Mouse (Mus musculus) olfactory bulb, adult 2 months (tissue): ENCODE results near the gene Gm9821. TPM values are rescaled to one million over a fixed set of nuclear protein-coding genes. Genes with fewer than 3 reads are reported as not detected.

Experiments
- H3K27ac ChIP-seq: fragments of 200-500 bp; 2 replicates; pipeline ENCODE4 v1.5.1; 2012; ENCODE audit warnings: low read depth, low read length; ENCODE audit not compliant: insufficient read depth
- H3K4me1 ChIP-seq: fragments of 200-500 bp; 2 replicates; pipeline ENCODE4 v1.6.1; 2012; ENCODE audit warnings: low read length; ENCODE audit not compliant: control insufficient read depth, insufficient read depth
- H3K4me3 ChIP-seq: fragments of 200-500 bp; 2 replicates; pipeline ENCODE4 v1.5.1; 2012; ENCODE audit warnings: mild to moderate bottlenecking, low read depth, low read length, moderate library complexity; ENCODE audit not compliant: insufficient read depth
- CTCF ChIP-seq: fragments of 200-500 bp; IDR thresholded peaks from 2 replicates; pipeline ENCODE4 v1.5.1; 2012; ENCODE audit warnings: low read depth, mild to moderate bottlenecking, low read length, moderate library complexity; ENCODE audit not compliant: insufficient read depth
- POLR2A ChIP-seq: fragments of 200-500 bp; IDR thresholded peaks from 2 replicates; pipeline ENCODE4 v1.6.1; 2012; ENCODE audit warnings: mild to moderate bottlenecking, low read depth, low read length, moderate library complexity; ENCODE audit not compliant: insufficient read depth
- WGBS: fragments of 180-500 bp; shearing (Covaris S2); methylation state at CpG from one replicate; pipeline ENCODE4 v1.1.7; 2018; 5-methylcytosine and 5-hydroxymethylcytosine counted together
- polyA plus RNA-seq: library from polyadenylated mRNA; stranded (reverse); fragments of >200 nt; gene quantifications from 2 replicates; pipeline ENCODE4 v1.2.4, GENCODE M21; 2012; ENCODE audit warnings: low replicate concordance; ENCODE audit not compliant: missing spikeins, insufficient read depth, insufficient read length

Gm9821 gene
- polyA plus RNA-seq, 1 experiment, result not detected

DNA sequence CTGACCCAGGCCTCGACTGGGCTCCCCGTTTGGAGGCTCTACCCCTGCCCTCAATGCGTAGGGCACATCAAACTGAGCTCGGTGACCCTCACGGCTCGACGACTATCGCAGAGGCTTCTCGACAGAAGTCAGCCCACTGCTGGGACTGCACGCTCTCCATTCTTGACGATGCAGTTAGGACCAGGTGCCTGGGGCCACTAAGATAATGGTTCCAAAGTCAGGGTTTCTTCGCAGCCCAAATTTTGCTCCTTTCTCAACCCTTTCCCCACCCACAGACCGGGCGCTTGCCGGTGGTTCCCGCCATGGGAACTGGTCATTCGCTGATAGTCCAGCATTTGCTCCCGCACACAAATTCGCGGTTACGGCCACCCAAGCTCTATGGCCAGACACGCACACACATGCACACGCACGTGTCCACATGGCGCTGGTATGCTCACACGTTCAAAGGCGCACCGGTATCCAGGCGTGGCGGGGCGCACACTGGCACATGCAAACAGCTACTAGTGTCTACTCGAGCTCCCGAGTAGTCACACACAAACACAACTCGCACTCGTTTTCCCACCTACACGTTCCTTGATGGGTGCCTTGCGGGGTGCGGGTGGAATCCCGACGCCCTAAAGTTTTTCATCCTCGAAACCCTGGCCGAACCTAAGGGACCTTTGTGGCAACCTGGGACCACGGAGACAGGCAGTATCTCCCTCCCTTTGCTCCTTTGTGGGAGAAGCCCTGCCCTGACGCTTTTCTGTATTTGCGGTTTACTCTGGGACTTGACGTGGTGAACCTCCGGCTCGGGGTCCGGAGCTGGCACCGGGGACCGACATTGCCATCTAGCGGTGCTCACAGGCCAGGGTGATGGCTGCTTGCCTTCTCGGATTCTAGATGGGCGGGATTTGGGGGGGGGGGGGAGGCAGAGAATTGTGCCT is 21.8 kb upstream of the Gm9821 start:
- Histone ChIP-seq H3K27ac (peak overlapping the region; percentile 52), H3K4me3 (peak overlapping the region; percentile 93), H3K4me1 (peaks cover 51% of the 10 kb centered on the region)
- TF ChIP-seq CTCF, result peak; percentile 77
- no peak for TF ChIP-seq POLR2A
- WGBS, result 4% methylated on average over 54 of the region's 54 CpGs

DNA sequence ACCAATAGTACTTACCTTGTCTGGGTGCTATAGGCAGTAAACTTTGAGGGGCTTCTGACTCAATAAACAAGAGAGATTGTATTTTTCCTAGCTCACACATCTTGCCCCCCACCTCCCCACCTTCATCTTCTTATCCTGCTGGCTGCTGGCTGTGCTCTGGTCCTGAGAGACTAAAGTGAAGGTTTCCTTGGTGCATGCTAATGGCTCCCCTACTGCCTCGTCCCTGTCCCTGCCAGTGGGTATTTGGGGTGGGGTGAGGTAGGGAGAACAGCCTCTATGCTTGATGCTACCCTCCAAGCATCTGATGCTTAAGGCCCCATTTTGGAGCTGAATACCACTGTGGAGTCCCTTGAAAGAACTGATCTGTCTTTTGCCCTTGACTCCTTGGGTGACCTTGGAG is 20.8 kb upstream of the Gm9821 start:
- no peak for TF ChIP-seq CTCF
- no peak for TF ChIP-seq POLR2A
- 38% methylated on average over 1 of the region's 1 CpGs for WGBS
- H3K27ac ChIP-seq, result peak overlapping the region; percentile 68
- peak overlapping the region; percentile 27 for H3K4me3 ChIP-seq
- peaks cover 57% of the 10 kb centered on the region for H3K4me1 ChIP-seq

GRCm38 (mm10) chr2:91925442-91925841 is 20.1 kb upstream of the Gm9821 start:
- TF ChIP-seq POLR2A (no peak), CTCF (no peak)
- Histone ChIP-seq H3K4me1 (peaks cover 62% of the 10 kb centered on the region), H3K4me3 (peak overlapping the region; percentile 27), H3K27ac (peak overlapping the region; percentile 68; the same call in 1 of the 2 replicates)
- WGBS, result 48% methylated on average over 15 of the region's 15 CpGs

GRCm38 (mm10) chr2:91926949-91927348 is 18.6 kb upstream of the Gm9821 start, which contains the start of gene Chrm4:
TSS of gene Chrm4 (plus strand) at chr2:91927249.
- peaks cover 67% of the 10 kb centered on the region for H3K4me1 ChIP-seq
- no peak within 1 kb of the TSS for H3K4me3 ChIP-seq
- H3K27ac ChIP-seq, result no peak within 1 kb of the TSS
- TF ChIP-seq CTCF (no peak), POLR2A (no peak)
- 68% methylated on average over 3 of the region's 3 CpGs for WGBS

DNA sequence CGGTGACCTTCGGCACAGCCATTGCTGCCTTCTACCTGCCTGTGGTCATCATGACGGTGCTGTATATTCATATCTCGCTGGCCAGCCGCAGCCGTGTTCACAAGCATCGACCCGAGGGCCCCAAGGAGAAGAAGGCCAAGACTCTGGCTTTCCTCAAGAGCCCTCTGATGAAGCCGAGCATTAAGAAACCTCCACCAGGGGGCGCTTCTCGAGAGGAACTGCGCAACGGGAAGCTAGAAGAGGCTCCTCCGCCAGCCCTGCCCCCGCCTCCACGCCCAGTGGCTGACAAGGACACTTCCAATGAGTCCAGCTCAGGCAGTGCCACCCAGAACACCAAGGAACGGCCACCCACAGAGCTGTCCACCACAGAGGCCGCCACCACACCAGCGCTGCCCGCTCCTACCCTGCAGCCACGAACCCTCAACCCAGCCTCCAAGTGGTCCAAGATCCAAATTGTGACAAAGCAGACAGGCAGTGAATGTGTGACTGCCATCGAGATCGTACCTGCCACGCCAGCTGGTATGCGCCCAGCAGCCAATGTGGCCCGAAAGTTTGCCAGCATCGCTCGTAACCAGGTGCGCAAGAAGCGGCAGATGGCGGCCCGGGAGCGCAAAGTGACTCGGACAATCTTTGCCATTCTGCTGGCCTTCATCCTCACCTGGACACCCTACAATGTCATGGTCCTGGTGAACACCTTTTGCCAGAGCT is 17.5 kb upstream of the Gm9821 start:
- WGBS, result 56% methylated on average over 34 of the region's 34 CpGs
- TF ChIP-seq CTCF (peak; percentile 69), POLR2A (no peak)
- H3K4me1 ChIP-seq, result peaks cover 77% of the 10 kb centered on the region
- no peak overlapping the region for H3K27ac ChIP-seq
- H3K4me3 ChIP-seq, result no peak overlapping the region

DNA sequence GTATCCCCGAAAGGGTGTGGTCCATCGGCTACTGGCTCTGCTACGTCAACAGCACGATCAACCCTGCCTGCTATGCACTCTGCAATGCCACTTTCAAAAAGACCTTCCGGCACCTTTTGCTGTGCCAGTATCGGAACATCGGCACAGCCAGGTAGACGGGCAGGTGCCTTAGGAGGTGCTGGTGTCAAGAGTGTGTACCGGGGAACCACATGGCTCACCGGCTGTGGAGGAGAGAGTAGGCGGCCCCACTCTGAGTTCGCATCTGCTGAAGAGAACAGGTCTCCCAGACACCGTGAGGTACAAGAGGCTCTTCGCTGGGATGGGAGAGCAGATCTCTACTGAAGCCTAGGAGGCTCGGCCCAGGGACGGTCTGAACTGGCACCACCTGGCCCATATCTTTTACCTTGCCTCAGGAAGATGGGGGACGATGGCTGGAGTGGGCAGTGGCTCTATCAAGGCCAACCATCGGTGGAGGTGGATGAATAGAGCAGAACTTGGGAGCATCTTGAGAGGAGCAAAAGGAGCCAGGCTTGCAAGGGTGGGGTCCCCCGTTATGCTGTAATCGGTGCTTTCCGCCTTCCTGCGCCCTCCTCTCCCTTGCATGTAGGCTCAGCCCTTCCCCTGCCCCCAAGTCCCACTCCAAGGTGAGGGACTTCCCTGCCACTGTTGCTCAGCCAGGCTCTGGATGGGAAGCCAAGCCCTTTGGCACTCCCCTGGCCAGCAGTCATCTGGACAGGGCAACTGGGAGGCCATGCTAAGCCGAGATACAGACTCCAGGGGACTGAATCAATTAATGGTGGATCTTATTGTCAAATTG is 16.8 kb upstream of the Gm9821 start:
- no peak overlapping the region for H3K4me3 ChIP-seq
- WGBS, result 76% methylated on average over 23 of the region's 23 CpGs
- TF ChIP-seq CTCF (no peak), POLR2A (no peak)
- H3K27ac ChIP-seq, result no peak overlapping the region
- peaks cover 74% of the 10 kb centered on the region for H3K4me1 ChIP-seq

GRCm38 (mm10) chr2:91929455-91929854 is 16.0 kb upstream of the Gm9821 start:
- 61% methylated on average over 3 of the region's 3 CpGs for WGBS
- peaks cover 76% of the 10 kb centered on the region for H3K4me1 ChIP-seq
- H3K27ac ChIP-seq, result no peak overlapping the region
- no peak for TF ChIP-seq CTCF
- no peak for TF ChIP-seq POLR2A
- no peak overlapping the region for H3K4me3 ChIP-seq

DNA sequence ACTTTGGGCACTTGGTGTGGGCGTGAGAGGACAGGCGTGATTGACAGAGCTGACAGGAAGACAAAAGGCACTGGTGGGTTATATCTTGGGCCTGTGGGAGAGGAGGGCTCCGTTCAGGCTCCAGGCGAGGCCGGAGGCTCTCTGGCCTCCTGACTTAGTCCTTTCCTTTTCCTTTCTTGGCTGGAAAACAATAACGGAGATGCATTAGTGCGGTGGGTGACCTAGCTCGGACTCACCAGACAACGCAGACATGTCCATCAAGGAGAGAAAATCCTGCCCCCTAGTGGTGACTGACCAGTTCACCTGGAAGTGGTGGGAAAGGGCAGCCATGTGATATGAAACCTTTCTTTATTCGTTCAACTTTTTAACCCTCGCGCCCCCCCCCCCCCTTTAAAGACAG is 15.6 kb upstream of the Gm9821 start:
- H3K4me1 ChIP-seq, result peaks cover 79% of the 10 kb centered on the region
- TF ChIP-seq POLR2A, result no peak
- TF ChIP-seq CTCF, result peak; percentile 42; the same call in 1 of the 2 replicates
- WGBS, result 19% methylated on average over 12 of the region's 12 CpGs
- H3K4me3 ChIP-seq, result no peak overlapping the region
- H3K27ac ChIP-seq, result no peak overlapping the region
